Mouse (Mus musculus) megakaryocyte, embryonic 14.5 days (primary cell): Measurements from ENCODE around the gene Smyd1. TPM values are rescaled to one million over a fixed set of nuclear protein-coding genes. Genes with fewer than 3 reads are reported as not detected.

Source experiments
- H3K27me3 ChIP-seq: replicated peaks from 2 replicates; pipeline ENCODE3; 2012; ENCODE audit warnings: inconsistent platforms
- H3K36me3 ChIP-seq: replicated peaks from 2 replicates; pipeline ENCODE3; 2012; ENCODE audit warnings: low read length, inconsistent platforms, mixed read lengths
- H3K4me1 ChIP-seq: 2 replicates; pipeline ENCODE4 v1.6.1; 2012; ENCODE audit warnings: inconsistent platforms
- H3K4me3 ChIP-seq: replicated peaks from 2 replicates; pipeline ENCODE3; 2012; ENCODE audit warnings: moderate library complexity, mild to moderate bottlenecking, inconsistent platforms
- H3K9me3 ChIP-seq: 2 replicates; pipeline ENCODE4 v1.6.1; 2012; ENCODE audit warnings: inconsistent platforms
- FLI1 ChIP-seq: IDR thresholded peaks from 2 replicates; pipeline ENCODE4 v1.6.1; 2012; ENCODE audit warnings: low read length, inconsistent platforms, mixed read lengths
- GATA1 ChIP-seq: IDR thresholded peaks from 3 replicates; pipeline ENCODE4 v1.6.1; 2012; ENCODE audit warnings: mixed read lengths, low read length, inconsistent platforms, borderline replicate concordance
- polyA plus RNA-seq: library from polyadenylated mRNA; stranded (reverse); fragments of >175 nt; gene quantifications from 2 replicates; pipeline ENCODE4 v1.2.3, GENCODE M21; 2012; ENCODE audit warnings: low replicate concordance; ENCODE audit not compliant: insufficient read depth

The Smyd1 gene
- polyA plus RNA-seq, 1 experiment, result 0.19 TPM

- H3K4me3 ChIP-seq, result no peak overlapping the region
- no peak for TF ChIP-seq FLI1
- no peak for TF ChIP-seq GATA1
- H3K36me3 ChIP-seq, result no peaks in the 10 kb centered on the region
- peaks cover 46% of the 10 kb centered on the region for H3K4me1 ChIP-seq
- peaks cover 2% of the 10 kb centered on the region for H3K27me3 ChIP-seq
- H3K9me3 ChIP-seq, result 0 out of 2 replicates have a peak, but pooled peaks cover 4% of the 10 kb centered on the region
These were observed 59.7 kb downstream of the Smyd1 start for GRCm38 (mm10) chr6:71262142-71262833.

DNA sequence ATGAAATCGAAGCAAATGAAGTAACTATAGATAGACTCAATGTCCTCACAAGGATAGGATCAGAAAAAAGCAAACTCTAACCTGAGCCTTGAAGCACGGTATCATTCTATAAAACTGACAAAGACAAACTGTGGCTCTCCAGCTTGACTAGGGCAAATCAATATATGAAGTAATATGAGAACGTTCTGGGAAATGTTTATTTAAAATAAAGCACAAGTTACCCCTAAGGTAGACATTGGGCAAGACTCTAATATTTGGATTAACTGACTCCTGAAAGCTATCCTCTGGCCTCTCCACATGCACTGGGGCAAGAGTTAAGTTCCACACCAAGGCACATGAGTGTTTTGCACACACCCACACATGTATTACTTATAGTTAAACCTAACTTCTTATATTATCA lies 61.0 kb downstream of the Smyd1 start:
- Histone ChIP-seq H3K36me3 (no peaks in the 10 kb centered on the region), H3K4me1 (peaks cover 49% of the 10 kb centered on the region), H3K9me3 (0 out of 2 replicates have a peak, but pooled peaks cover 4% of the 10 kb centered on the region), H3K27me3 (peaks cover 2% of the 10 kb centered on the region), H3K4me3 (no peak overlapping the region)
- TF ChIP-seq GATA1, result no peak
- TF ChIP-seq FLI1, result no peak

DNA sequence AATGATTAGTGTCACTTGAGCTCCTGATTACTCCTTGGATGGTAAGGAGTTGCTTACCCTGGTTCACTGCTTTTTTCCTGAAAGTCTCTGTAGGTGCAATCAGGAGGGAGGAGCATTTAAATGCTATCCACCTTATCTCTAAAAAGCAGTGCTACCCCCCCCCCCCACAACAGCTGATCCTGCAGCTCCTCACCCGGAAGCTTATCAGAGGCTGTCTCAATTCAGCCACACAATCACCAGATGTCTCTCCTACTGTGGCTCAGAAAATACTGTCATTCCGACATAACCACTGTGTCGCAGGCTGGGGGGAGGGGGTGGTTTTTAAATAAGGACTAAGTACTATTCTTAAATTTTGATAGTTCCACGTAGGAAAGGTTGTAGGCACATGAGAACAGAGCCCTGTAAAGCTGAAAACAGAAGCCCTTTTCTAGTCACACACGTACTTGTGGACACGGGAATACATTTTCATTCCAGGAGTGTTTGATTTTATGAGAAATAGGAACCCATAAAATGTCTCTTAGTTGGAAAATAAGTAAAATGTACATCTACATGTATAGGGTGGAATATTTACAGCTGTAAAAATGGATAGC lies 61.9 kb downstream of the Smyd1 start:
- Histone ChIP-seq H3K4me1 (peaks cover 49% of the 10 kb centered on the region), H3K36me3 (no peaks in the 10 kb centered on the region), H3K9me3 (0 out of 2 replicates have a peak, but pooled peaks cover 4% of the 10 kb centered on the region), H3K27me3 (peaks cover 2% of the 10 kb centered on the region), H3K4me3 (peak overlapping the region; percentile 18)
- no peak for TF ChIP-seq GATA1

GRCm38 (mm10) chr6:71259166-71259565 lies 62.9 kb downstream of the Smyd1 start:
- TF ChIP-seq GATA1 (no peak), FLI1 (no peak)
- H3K9me3 ChIP-seq, result no peaks in the 10 kb centered on the region

DNA sequence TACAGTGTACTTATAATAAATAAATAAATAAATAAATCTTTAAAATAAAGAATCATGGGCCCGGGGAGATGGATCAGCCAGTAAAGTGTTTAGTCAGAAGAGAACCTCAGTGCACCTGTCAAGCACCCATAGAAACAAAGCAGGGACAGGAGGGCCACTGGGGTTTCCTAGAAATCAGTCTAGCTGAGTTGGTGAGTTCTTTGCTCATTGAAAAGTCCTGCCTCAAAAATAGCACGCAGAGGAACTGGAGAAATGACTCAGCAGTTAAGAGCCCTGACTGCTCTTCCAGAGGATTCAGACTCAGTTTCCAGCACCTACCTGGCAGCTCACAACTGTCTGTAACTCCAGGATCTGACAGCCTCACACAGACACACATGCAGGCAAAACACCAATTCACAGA lies 63.5 kb downstream of the Smyd1 start:
- no peak for TF ChIP-seq GATA1
- TF ChIP-seq FLI1, result no peak
- no peaks in the 10 kb centered on the region for H3K36me3 ChIP-seq
- H3K27me3 ChIP-seq, result peaks cover 2% of the 10 kb centered on the region
- peaks cover 46% of the 10 kb centered on the region for H3K4me1 ChIP-seq
- H3K4me3 ChIP-seq, result no peak overlapping the region
- no peaks in the 10 kb centered on the region for H3K9me3 ChIP-seq

More at GRCm38 (mm10) chr6:71259166-71259565, 62.9 kb downstream of the Smyd1 start:
- peaks cover 2% of the 10 kb centered on the region for H3K27me3 ChIP-seq
- H3K4me1 ChIP-seq, result peaks cover 49% of the 10 kb centered on the region
- H3K4me3 ChIP-seq, result no peak overlapping the region
- no peaks in the 10 kb centered on the region for H3K36me3 ChIP-seq

- Histone ChIP-seq H3K4me1 (peaks cover 40% of the 10 kb centered on the region), H3K4me3 (no peak overlapping the region), H3K9me3 (no peaks in the 10 kb centered on the region), H3K27me3 (peaks cover 2% of the 10 kb centered on the region), H3K36me3 (no peaks in the 10 kb centered on the region)
- no peak for TF ChIP-seq GATA1
- TF ChIP-seq FLI1, result no peak
These were observed 64.7 kb downstream of the Smyd1 start for GRCm38 (mm10) chr6:71257375-71257774.

- Histone ChIP-seq H3K4me1 (peaks cover 33% of the 10 kb centered on the region), H3K27me3 (peaks cover 2% of the 10 kb centered on the region), H3K36me3 (no peaks in the 10 kb centered on the region), H3K9me3 (no peaks in the 10 kb centered on the region), H3K4me3 (no peak overlapping the region)
- no peak for TF ChIP-seq FLI1
- no peak for TF ChIP-seq GATA1
These were observed 65.9 kb downstream of the Smyd1 start for GRCm38 (mm10) chr6:71256166-71256565.

GRCm38 (mm10) chr6:71254456-71254855 lies 67.6 kb downstream of the Smyd1 start:
- Histone ChIP-seq H3K27me3 (peaks cover 10% of the 10 kb centered on the region), H3K4me3 (no peak overlapping the region), H3K4me1 (peaks cover 26% of the 10 kb centered on the region), H3K36me3 (no peaks in the 10 kb centered on the region), H3K9me3 (no peaks in the 10 kb centered on the region)
- TF ChIP-seq GATA1 (no peak), FLI1 (no peak)

- H3K9me3 ChIP-seq, result peaks cover 4% of the 10 kb centered on the region; the same call in 1 of the 2 replicates
- H3K36me3 ChIP-seq, result no peaks in the 10 kb centered on the region
- H3K4me3 ChIP-seq, result no peak overlapping the region
- peaks cover 15% of the 10 kb centered on the region for H3K27me3 ChIP-seq
- peaks cover 5% of the 10 kb centered on the region; the same call in 1 of the 2 replicates for H3K4me1 ChIP-seq
- TF ChIP-seq FLI1, result no peak
- no peak for TF ChIP-seq GATA1
These were observed 71.1 kb downstream of the Smyd1 start for GRCm38 (mm10) chr6:71250951-71251350.

GRCm38 (mm10) chr6:71249615-71250014 lies 72.4 kb downstream of the Smyd1 start:
- H3K27me3 ChIP-seq, result peaks cover 15% of the 10 kb centered on the region
- H3K4me3 ChIP-seq, result no peak overlapping the region
- peaks cover 4% of the 10 kb centered on the region; the same call in 1 of the 2 replicates for H3K9me3 ChIP-seq
- H3K4me1 ChIP-seq, result peaks cover 5% of the 10 kb centered on the region; the same call in 1 of the 2 replicates
- no peaks in the 10 kb centered on the region for H3K36me3 ChIP-seq
- no peak for TF ChIP-seq GATA1
- no peak for TF ChIP-seq FLI1
